Mouse (Mus musculus) subcutaneous adipose tissue, adult 2 months (tissue): Measurements from ENCODE around the gene Ifrd2. TPM values are rescaled to one million over a fixed set of nuclear protein-coding genes. Genes with fewer than 3 reads are reported as not detected.

ENCODE experiments used
- polyA plus RNA-seq: library from polyadenylated mRNA; depleted of rRNA; stranded (reverse); fragments of >200 nt; gene quantifications from 2 replicates; pipeline ENCODE4 v1.2.3, GENCODE M21; 2012; ENCODE audit warnings: low replicate concordance; rRNA removed

Ifrd2 gene
- 34.4 and 65.7 TPM in 2 replicates for polyA plus RNA-seq

GRCm38 (mm10) chr9:107586974-107587832 lies at the start of gene Ifrd2:
TSS of gene Ifrd2 (plus strand) at chr9:107587642.

GRCm38 (mm10) chr9:107541474-107542351 lies 45.7 kb upstream of the Ifrd2 start, which contains the start of the genes Cyb561d2 and Nprl2:
TSS of gene Cyb561d2 (minus strand) at chr9:107542193.
TSS of gene Nprl2 (plus strand) at chr9:107542226.

DNA sequence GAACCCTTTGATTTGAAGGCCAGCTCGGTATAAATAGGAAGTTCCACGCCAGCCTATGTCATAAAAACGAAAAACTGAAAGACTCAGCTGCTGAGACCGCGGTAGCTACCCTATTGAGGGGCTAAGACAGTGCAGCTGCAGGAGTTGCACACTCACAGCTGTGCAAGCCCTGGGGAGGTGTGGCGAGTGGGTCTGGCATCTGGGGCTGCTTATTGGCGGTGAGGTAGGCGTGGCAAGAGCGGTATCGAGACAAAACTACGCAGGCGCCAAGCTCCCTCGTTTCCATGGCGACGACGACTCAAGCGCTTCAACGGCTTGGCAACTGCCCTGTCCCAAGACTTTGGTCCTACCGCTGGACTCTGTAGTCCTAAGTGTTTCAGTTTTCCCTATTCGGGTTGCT lies 40.4 kb upstream of the Ifrd2 start, which contains the start of gene Zmynd10:
Zmynd10 (plus strand) TSS at position 273 of the 400 bp plus-strand sequence.

DNA sequence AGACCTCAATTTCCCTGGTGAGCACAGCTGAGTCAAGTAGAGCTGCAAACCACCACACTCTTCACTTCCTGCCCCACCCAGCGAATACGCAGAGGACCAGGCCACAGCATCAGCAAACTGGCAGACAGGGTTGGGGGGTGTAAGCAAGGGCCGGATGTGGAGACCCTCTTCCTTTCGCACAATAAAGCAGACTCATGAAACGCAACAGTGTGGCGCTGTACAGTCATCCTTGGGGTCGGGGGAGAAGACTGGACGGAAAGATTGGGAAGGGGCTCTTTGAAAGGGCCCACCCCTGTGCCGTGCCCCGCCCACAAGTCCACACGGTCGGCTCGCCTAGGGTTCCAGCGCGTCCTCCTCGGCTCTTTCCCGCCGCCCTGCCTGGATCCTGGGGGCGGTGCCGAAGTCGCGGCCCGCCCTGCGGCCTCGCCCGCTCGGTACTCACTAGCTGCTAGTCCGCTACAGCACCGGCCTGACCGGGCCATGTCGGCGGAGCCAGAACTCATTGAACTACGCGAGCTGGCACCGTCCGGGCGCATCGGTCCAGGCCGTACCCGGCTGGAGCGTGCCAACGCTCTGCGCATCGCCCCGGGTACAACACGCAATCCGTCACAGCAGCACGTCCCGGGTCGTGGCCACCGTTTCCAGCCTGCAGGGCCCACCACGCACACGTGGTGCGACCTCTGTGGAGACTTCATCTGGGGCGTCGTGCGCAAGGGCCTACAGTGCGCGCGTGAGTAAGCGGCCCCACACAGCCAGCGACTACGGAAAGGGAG lies 36.1 kb upstream of the Ifrd2 start, which contains the start of gene Rassf1:
Rassf1 (plus strand) TSS at position 439 of the 773 bp plus-strand sequence.

DNA sequence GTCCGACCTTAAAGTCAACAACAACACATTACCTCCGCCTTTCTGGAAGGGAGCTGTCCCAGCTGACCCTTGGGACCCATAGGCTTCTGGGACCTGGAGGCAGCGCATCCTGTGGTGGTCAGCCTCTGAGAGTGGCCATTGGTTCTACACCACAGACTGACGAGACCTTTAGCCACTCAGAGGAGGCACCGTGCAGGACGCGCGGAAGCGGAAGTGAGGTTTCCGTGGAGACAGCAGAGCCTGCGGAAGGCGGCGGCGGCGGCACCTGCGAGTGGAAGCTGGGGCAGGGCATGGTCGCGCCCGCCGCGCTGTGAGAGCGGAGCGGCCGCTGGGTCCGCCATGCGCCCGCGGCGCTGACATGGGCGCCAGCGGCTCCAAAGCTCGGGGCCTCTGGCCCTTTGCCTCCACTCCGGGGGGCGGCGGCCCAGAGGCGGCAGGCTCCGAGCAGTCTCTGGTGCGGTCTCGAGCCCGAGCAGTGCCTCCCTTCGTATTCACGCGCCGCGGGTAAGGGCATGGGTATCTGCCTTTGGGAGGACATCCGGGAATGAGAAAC lies 24.3 kb upstream of the Ifrd2 start, which contains the start of gene Tusc2:
Tusc2 (plus strand) TSS at position 227 of the 553 bp plus-strand sequence.

GRCm38 (mm10) chr9:107567702-107568319 lies 19.6 kb upstream of the Ifrd2 start, which contains the start of gene Hyal2:
TSS of gene Hyal2 (plus strand) at chr9:107567945.

DNA sequence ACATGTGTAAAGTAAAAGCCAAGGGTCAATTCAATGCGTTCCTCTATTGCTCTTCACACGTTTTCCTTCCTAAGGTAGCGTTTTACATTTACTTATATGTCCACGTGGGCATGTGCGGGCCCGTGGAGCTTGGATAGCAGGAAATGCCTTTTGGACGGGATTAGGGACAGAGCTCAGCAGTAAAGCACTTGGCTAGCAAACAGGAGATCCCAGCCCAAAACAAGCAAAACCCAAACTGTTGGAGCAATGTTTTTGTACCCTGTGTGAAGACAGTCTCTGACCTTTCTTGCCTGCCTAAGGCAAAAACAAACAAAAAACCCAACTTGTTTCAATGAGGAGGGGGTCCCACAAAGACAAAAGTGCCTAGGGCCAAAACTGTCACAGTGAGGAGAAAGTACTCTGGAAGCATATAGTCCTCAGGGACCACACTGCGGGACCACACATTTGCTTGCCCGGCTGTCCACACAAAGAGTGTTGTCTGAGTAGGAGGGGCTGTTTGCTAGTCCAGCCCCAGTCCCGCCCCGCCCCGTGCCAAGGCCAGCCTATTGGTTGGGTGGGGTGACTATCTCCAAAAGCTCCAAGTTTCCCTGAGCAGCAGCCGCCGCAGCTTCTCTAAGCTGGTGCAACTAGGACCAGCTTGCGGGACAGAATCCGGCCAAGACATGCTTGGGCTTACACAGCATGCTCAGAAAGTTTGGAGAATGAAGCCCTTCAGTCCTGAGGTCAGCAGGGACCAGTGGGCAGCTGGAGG lies 10.9 kb upstream of the Ifrd2 start, which contains the start of gene Hyal1:
Hyal1 (plus strand) TSS at position 571 of the 751 bp plus-strand sequence.

DNA sequence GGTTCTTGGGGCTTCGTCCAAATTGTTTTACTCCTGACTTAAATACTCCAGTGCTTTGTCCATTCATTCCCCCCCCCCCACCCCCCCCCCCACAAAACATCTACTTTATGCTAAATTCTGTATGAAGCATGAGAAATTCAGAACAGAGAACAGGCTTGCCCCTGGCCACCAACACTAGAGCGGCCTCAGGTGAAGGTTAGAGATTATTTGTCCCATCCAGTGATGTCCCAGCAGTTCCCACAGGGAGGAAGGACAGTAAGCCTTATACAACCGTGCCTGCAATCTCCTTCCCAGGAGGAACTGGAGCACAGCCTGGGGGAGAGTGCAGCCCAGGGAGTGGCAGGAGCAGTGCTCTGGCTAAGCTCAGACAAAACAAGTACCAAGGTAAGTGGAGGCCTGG lies 8.9 kb upstream of the Ifrd2 start, which contains the start of gene Naa80:
Naa80 (plus strand) TSS at position 301 of the 400 bp plus-strand sequence.

DNA sequence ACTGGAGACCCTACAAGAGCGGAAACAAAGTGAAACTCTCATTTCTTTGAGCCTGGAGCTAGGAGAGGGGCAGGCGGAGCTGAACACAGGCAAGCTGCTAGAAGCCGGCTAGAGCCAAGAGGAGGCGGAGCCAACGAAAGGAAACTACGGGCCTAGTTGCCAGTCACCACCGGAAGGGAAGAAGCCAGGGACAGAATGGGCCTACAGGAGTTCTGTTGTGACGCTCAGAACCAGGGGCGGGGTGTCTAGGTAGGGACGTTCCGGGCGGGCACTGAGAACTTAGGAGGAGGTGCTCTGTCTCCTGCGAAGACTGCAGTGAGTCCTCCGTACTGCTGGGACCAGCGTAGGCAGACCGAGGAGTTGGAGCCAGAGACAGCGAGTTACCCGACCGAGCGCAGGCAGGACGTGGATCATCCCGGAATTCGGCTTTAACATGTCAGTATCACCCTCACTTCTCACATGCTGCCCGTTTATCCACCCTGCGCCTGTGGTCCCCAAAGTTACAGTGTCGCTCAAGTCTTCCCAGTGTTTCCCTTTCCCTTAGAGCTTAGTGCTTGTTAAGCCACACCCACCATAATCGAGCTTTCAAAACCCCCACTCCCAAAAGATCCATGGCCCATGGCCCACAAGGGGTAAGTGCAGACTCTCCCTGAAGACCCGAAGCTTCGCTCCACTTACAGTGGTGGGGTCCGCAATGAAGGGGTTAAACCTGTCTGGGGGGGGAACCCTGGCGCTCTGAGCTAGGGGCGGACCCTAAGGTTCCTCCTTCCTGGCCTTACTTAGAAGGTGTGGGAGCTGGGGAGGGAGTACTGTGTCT lies 6.7 kb upstream of the Ifrd2 start, which contains the start of gene Hyal3:
Hyal3 (plus strand) TSS at position 318 of the 817 bp plus-strand sequence.

GRCm38 (mm10) chr9:107608741-107609432 lies 21.4 kb downstream of the Ifrd2 start, which contains the start of gene Sema3b:
TSS of gene Sema3b (minus strand) at chr9:107609229.

DNA sequence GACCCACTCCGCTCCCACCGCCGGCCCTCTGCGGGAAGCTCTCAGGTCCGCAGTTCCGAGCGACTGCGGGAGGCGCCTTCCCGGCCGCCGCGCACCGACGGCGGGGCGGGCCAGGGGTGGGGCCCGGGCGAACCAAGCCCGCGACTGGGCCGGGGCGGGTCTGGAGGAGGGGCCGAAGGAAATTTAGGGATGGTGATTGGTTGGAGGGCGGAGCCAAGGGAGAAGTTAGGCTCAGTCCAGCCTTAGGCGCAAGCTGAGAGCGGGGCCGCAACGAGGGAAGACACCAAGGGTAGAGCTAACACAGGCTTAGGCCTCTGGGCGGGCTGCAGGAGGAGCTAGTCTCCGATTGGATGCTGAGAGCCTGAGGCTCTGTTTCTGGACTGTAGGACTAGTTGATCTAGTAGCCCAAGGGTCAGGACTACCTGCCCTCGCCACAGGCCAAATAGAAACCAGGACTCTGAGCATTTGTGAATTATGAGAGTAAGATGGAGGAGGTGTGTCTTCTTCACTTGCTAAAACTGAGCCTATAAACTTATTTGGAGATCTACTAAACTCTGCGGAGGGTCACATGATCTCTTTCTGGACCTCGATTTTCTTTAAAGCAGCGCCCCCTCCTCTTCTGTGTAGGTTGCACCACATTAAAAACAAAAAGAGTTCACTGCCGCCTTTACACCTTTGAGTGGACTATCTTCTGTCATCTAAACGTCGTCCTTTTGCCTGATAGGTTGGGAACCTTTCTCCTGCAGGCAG lies 48.0 kb downstream of the Ifrd2 start, which contains the start of gene Gnai2:
Gnai2 (minus strand) TSS at position 89 of the 750 bp plus-strand sequence.

Other genes with a start within 250 kb of the Ifrd2 start
- gene Hemk1, start 249.3 kb upstream of the Ifrd2 start, polyA plus RNA-seq, result 32.5 and 39.1 TPM in 2 replicates
- gene 6430571L13Rik, start 247.0 kb upstream of the Ifrd2 start, polyA plus RNA-seq, result 0.98 and 1.7 TPM in 2 replicates
- 0.16 and 0.81 TPM in 2 replicates for gene Cacna2d2, start 188.0 kb upstream of the Ifrd2 start, polyA plus RNA-seq
- 50.0 and 74.9 TPM in 2 replicates for gene Tmem115, start 53.7 kb upstream of the Ifrd2 start, polyA plus RNA-seq
- 46.6 and 47.9 TPM in 2 replicates for gene Cyb561d2, start 45.4 kb upstream of the Ifrd2 start, polyA plus RNA-seq
- gene Nprl2, start 45.4 kb upstream of the Ifrd2 start, polyA plus RNA-seq, result 35.5 and 36.1 TPM in 2 replicates
- 0.17 and 0.44 TPM in 2 replicates for gene Zmynd10, start 40.3 kb upstream of the Ifrd2 start, polyA plus RNA-seq
- 33.6 and 43.7 TPM in 2 replicates for gene Rassf1, start 36.1 kb upstream of the Ifrd2 start, polyA plus RNA-seq
- 59.6 and 62.7 TPM in 2 replicates for gene Tusc2, start 24.4 kb upstream of the Ifrd2 start, polyA plus RNA-seq
- 74.8 and 90.6 TPM in 2 replicates for gene Hyal2, start 19.7 kb upstream of the Ifrd2 start, polyA plus RNA-seq
- 26.5 and 27.5 TPM in 2 replicates for gene Hyal1, start 10.7 kb upstream of the Ifrd2 start, polyA plus RNA-seq
- gene Naa80, start 8.8 kb upstream of the Ifrd2 start, polyA plus RNA-seq, result 71.0 and 72.9 TPM in 2 replicates
- gene Hyal3, start 6.8 kb upstream of the Ifrd2 start, polyA plus RNA-seq, result 1.1 and 1.7 TPM in 2 replicates
- 17.4 and 34.5 TPM in 2 replicates for gene Sema3b, start 21.6 kb downstream of the Ifrd2 start, polyA plus RNA-seq
- 793 and 941 TPM in 2 replicates for gene Gnai2, start 47.7 kb downstream of the Ifrd2 start, polyA plus RNA-seq
- gene Slc38a3, start 81.9 kb downstream of the Ifrd2 start, polyA plus RNA-seq, result 4.3 and 13.0 TPM in 2 replicates
- gene Gnat1, start 92.1 kb downstream of the Ifrd2 start, polyA plus RNA-seq, result 0.08 TPM in 1 of 2 replicates, not detected in the other
- 70.7 and 93.8 TPM in 2 replicates for gene Sema3f, start 122.8 kb downstream of the Ifrd2 start, polyA plus RNA-seq
- gene Rbm5, start 183.4 kb downstream of the Ifrd2 start, polyA plus RNA-seq, result 75.4 and 106 TPM in 2 replicates